In genomic region chr15:61770721-61771542, GRCm38 (mm10) we compare ENCODE assay signal across 9 mouse cellular contexts.
DNase-seq lines count a peak whose midpoint lies in the region; TF ChIP-seq lines count a peak whose summit lies in the region.
"Had no signal": no experiment of that assay in that cellular context is flagged by ENCODE, and none has a peak within 500 bp of the region (broad histone marks: within the 10 kb centered on the region; RNA-seq: fewer than 3 reads in every experiment).

No protein-coding gene starts in this region.

- DNase-seq in left cerebral cortex, adult 2 months (ENCODE audit: extremely low spot score in 1 of 2, low spot score in 2 of 2): peak; percentile 14 to 25
- no peak for DNase-seq in left cerebral cortex, postnatal 4 days
- peak; percentile 49 for DNase-seq in embryo, embryonic 10 days (ENCODE audit: low spot score)
- DNase-seq in heart, postnatal 4 days: peak; percentile 40
- peak; percentile 7 to 30 for DNase-seq in lung, postnatal 4 days
- DNase-seq in layer of hippocampus, adult 8-10 months (ENCODE audit: low spot score in 2 of 2): no peak
- no peak for DNase-seq in cerebellum, adult 11 months
- no peak for DNase-seq in cerebellum, adult 8-10 months

- H3K27ac ChIP-seq in left cerebral cortex, adult 2 months: no peak overlapping the region
- H3K27ac ChIP-seq: hindbrain, embryonic 15.5 days had no signal

- no peak overlapping the region for H3K4me3 ChIP-seq in left cerebral cortex, adult 2 months
- H3K4me3 ChIP-seq: hindbrain, embryonic 15.5 days had no signal

- TF ChIP-seq CTCF in left cerebral cortex, adult 2 months (IDR thresholded peaks at IDR 0.05): no peak

- intact Hi-C loops in left cerebral cortex, adult 2 months (cut with DNase I): no loop called here
- intact Hi-C loops in left cerebral cortex, postnatal 4 days (cut with DNase I): no loop called here

Comparison
In these comparisons a context has a peak if more than half of its experiments do, and no peak if none do; other contexts are left out.
1. DNase-seq: peak in left cerebral cortex, adult 2 months (2 of 2), embryo, embryonic 10 days (single experiment), heart, postnatal 4 days (single experiment) and lung, postnatal 4 days (2 of 2); none in left cerebral cortex, postnatal 4 days (single experiment), layer of hippocampus, adult 8-10 months (0 of 2), cerebellum, adult 11 months (single experiment) and cerebellum, adult 8-10 months (single experiment).